Mouse (Mus musculus) G1E (cell line): ENCODE data around the gene Bhlhe23. TPM values are rescaled to one million over a fixed set of nuclear protein-coding genes. Genes with fewer than 3 reads are reported as not detected.

Experiments
- ATAC-seq: 2 replicates; pipeline ENCODE4 v1.8.0; 2016; ENCODE audit warnings: mild to moderate bottlenecking; ENCODE audit not compliant: insufficient number of reproducible peaks, poor library complexity, low FRiP score, severe bottlenecking; ENCODE audit errors: extremely low read depth
- DNase-seq: peaks from one replicate; pipeline ENCODE4 v3.0.0; 2012; ENCODE audit warnings: low spot score
- H3K27me3 ChIP-seq: 2 replicates; pipeline ENCODE4 v1.6.1; 2012; ENCODE audit warnings: mild to moderate bottlenecking, low read length, inconsistent platforms; ENCODE audit not compliant: insufficient read depth
- H3K36me3 ChIP-seq: replicated peaks from 2 replicates; pipeline ENCODE3; 2012; ENCODE audit warnings: mild to moderate bottlenecking, inconsistent platforms
- H3K4me1 ChIP-seq: 2 replicates; pipeline ENCODE4 v1.6.1; 2012; ENCODE audit warnings: low read depth, low read length, inconsistent platforms, mixed read lengths; ENCODE audit not compliant: insufficient read depth
- H3K4me3 ChIP-seq: 2 replicates; pipeline ENCODE4 v1.5.1; 2012; ENCODE audit warnings: low read depth, mild to moderate bottlenecking, inconsistent platforms, low read length, moderate library complexity, mixed read lengths
- H3K9me3 ChIP-seq: replicated peaks from 2 replicates; pipeline ENCODE4 v1.6.1; 2012; ENCODE audit warnings: inconsistent platforms
- CTCF ChIP-seq: IDR thresholded peaks from 2 replicates; pipeline ENCODE4 v1.5.1; 2012; ENCODE audit warnings: low read depth, low read length, inconsistent platforms, mixed read lengths
- GATA1 ChIP-seq: IDR thresholded peaks from 2 replicates; pipeline ENCODE4 v1.6.1; 2012; ENCODE audit warnings: borderline replicate concordance, low read length, inconsistent platforms, mixed read lengths
- GATA2 ChIP-seq: IDR thresholded peaks from 2 replicates; pipeline ENCODE4 v1.6.1; 2012; ENCODE audit warnings: low read depth, low read length, inconsistent platforms, borderline replicate concordance
- POLR2AphosphoS5 ChIP-seq: IDR thresholded peaks from 2 replicates; pipeline ENCODE4 v1.6.1; 2012; ENCODE audit warnings: low read depth, low read length, inconsistent platforms; ENCODE audit not compliant: insufficient replicate concordance
- TAL1 ChIP-seq: conservative IDR thresholded peaks from 2 replicates; pipeline ENCODE4 v1.6.1; 2012; ENCODE audit warnings: low read depth, low read length, inconsistent platforms, mixed read lengths
- polyA plus RNA-seq: library from polyadenylated mRNA; stranded (reverse); fragments of >175 nt; gene quantifications from 2 replicates; pipeline ENCODE4 v1.2.3, GENCODE M21; 2012
- total RNA-seq, 2 experiments: library from RNA; stranded (forward) in 1 of 2; stranded (reverse) in 1 of 2; fragments of 200-1000 nt in 1 of 2; fragments of >200 nt in 1 of 2; fragmentation: Nextera tagmentation in 1 of 2; gene quantifications; 2 replicates each; pipeline ENCODE4 v1.2.3; 2014 to 2017

The Bhlhe23 gene
- total and polyA plus RNA-seq, 3 experiments: 0.11 TPM; not detected in 2

GRCm38 (mm10) chr2:180795597-180795996 lies 18.9 kb upstream of the Bhlhe23 start:
- no peak for TF ChIP-seq GATA1
- no peak for TF ChIP-seq TAL1
- no peak for TF ChIP-seq GATA2
- no peak for TF ChIP-seq CTCF
- no peak for TF ChIP-seq POLR2AphosphoS5
- ATAC-seq (no peak), DNase-seq (no peak)
- Histone ChIP-seq H3K9me3 (no peaks in the 10 kb centered on the region), H3K4me1 (no peaks in the 10 kb centered on the region), H3K4me3 (no peak overlapping the region), H3K27me3 (peaks cover 11% of the 10 kb centered on the region), H3K36me3 (no peaks in the 10 kb centered on the region)

- DNase-seq: no peak
- H3K9me3 ChIP-seq: no peaks in the 10 kb centered on the region
- no peak overlapping the region for H3K4me3 ChIP-seq
- ATAC-seq: no peak
- peaks cover 11% of the 10 kb centered on the region for H3K27me3 ChIP-seq
- no peaks in the 10 kb centered on the region for H3K4me1 ChIP-seq
- H3K36me3 ChIP-seq: no peaks in the 10 kb centered on the region
- no peak for TF ChIP-seq POLR2AphosphoS5
- no peak for TF ChIP-seq GATA1
- TF ChIP-seq TAL1: no peak
- no peak for TF ChIP-seq GATA2
- no peak for TF ChIP-seq CTCF
Measured at GRCm38 (mm10) chr2:180794422-180794821, 17.7 kb upstream of the Bhlhe23 start.

GRCm38 (mm10) chr2:180791674-180792073 lies 15.0 kb upstream of the Bhlhe23 start:
- Histone ChIP-seq H3K36me3 (no peaks in the 10 kb centered on the region), H3K27me3 (peaks cover 13% of the 10 kb centered on the region), H3K4me1 (no peaks in the 10 kb centered on the region), H3K9me3 (no peaks in the 10 kb centered on the region), H3K4me3 (no peak overlapping the region)
- ATAC-seq (peak; percentile 28; the same call in 1 of the 2 replicates), DNase-seq (peak; percentile 28)
- no peak for TF ChIP-seq GATA1
- peak; percentile 89 for TF ChIP-seq CTCF

- peaks cover 12% of the 10 kb centered on the region for H3K27me3 ChIP-seq
- no peak overlapping the region for H3K4me3 ChIP-seq
- no peaks in the 10 kb centered on the region for H3K9me3 ChIP-seq
- ATAC-seq (no peak), DNase-seq (no peak)
- no peaks in the 10 kb centered on the region for H3K4me1 ChIP-seq
- no peaks in the 10 kb centered on the region for H3K36me3 ChIP-seq
- TF ChIP-seq CTCF: no peak
- no peak for TF ChIP-seq GATA2
- TF ChIP-seq POLR2AphosphoS5: no peak
- TF ChIP-seq GATA1: no peak
- no peak for TF ChIP-seq TAL1
Measured at GRCm38 (mm10) chr2:180788843-180789242, 12.1 kb upstream of the Bhlhe23 start.

- DNase-seq (no peak), ATAC-seq (no peak)
- no peak for TF ChIP-seq POLR2AphosphoS5
- TF ChIP-seq GATA2: no peak
- no peak for TF ChIP-seq GATA1
- TF ChIP-seq TAL1: no peak
- TF ChIP-seq CTCF: no peak
- Histone ChIP-seq H3K4me1 (no peaks in the 10 kb centered on the region), H3K36me3 (no peaks in the 10 kb centered on the region), H3K27me3 (peaks cover 7% of the 10 kb centered on the region), H3K9me3 (no peaks in the 10 kb centered on the region), H3K4me3 (no peak overlapping the region)
Measured at GRCm38 (mm10) chr2:180788386-180788785, 11.7 kb upstream of the Bhlhe23 start.

GRCm38 (mm10) chr2:180787566-180788232 lies 11.0 kb upstream of the Bhlhe23 start:
- TF ChIP-seq CTCF: no peak
- TF ChIP-seq GATA2: no peak
- no peak for TF ChIP-seq TAL1
- TF ChIP-seq GATA1: no peak
- TF ChIP-seq POLR2AphosphoS5: no peak
- no peaks in the 10 kb centered on the region for H3K4me1 ChIP-seq
- no peaks in the 10 kb centered on the region for H3K36me3 ChIP-seq
- peaks cover 5% of the 10 kb centered on the region for H3K27me3 ChIP-seq
- H3K9me3 ChIP-seq: no peaks in the 10 kb centered on the region
- ATAC-seq (no peak), DNase-seq (no peak)
- no peak overlapping the region for H3K4me3 ChIP-seq
